Mouse (Mus musculus) megakaryocyte, embryonic 14.5 days (primary cell): ENCODE results near the gene Dguok.

ENCODE experiments used
- FLI1 ChIP-seq: IDR thresholded peaks from 2 replicates; pipeline ENCODE4 v1.6.1; 2012; ENCODE audit warnings: low read length, inconsistent platforms, mixed read lengths
- GATA1 ChIP-seq: IDR thresholded peaks from 3 replicates; pipeline ENCODE4 v1.6.1; 2012; ENCODE audit warnings: mixed read lengths, low read length, inconsistent platforms, borderline replicate concordance

DNA sequence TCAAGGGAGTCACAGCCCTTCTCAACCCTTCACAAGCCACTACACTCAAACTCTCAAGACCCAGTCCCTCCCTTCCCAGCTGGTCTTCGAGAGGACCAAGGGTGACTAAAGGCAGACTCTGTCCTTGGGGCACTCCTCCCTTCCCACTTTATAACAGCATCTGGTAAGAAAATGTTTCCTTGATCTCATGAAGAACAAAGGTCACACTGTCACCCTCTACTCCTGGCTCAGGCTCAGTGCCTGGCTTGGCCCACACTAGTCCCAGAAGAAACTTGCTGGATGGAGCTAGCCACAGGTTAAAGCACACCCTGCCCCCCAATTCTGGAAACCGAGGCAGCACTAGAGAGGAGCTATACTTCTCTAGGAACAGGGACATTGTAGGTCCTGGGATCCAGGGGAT lies 61.0 kb downstream of the Dguok start:
- TF ChIP-seq GATA1 = no peak
- no peak for TF ChIP-seq FLI1
